Mouse (Mus musculus) CH12.LX (cell line): ENCODE data around the gene Hist1h2bc. TPM values are rescaled to one million over a fixed set of nuclear protein-coding genes. Genes with fewer than 3 reads are reported as not detected.
A peak's percentile ranks its signal among the peaks of the same experiment; 100 is the strongest.

Experiments
- DNase-seq: peaks from one replicate; pipeline ENCODE4 v3.0.0-alpha.2; 2013; ENCODE audit errors: extremely low read depth
- H3K27ac ChIP-seq: 2 replicates; pipeline ENCODE4 v1.5.1; 2012; ENCODE audit warnings: low read depth, mild to moderate bottlenecking, control low read depth, moderate library complexity; ENCODE audit not compliant: insufficient read depth
- H3K27me3 ChIP-seq: replicated peaks from 2 replicates; pipeline ENCODE3; 2012; ENCODE audit warnings: inconsistent platforms
- H3K36me3 ChIP-seq, 2 experiments: replicated peaks in 1 of 2; 2 replicates each; pipeline versions ENCODE3 to v1.6.1; 2012; ENCODE audit warnings: inconsistent platforms in 1 of 2, low read length in 1 of 2, mild to moderate bottlenecking in 1 of 2, mixed read lengths in 1 of 2, moderate library complexity in 1 of 2; ENCODE audit not compliant: control insufficient read depth in 1 of 2, insufficient read depth in 1 of 2
- H3K4me1 ChIP-seq, 2 experiments: 2 replicates each; pipeline ENCODE4 v1.6.1; 2012; ENCODE audit warnings: inconsistent platforms in 1 of 2, moderate library complexity in 1 of 2; ENCODE audit not compliant: insufficient read depth in 2 of 2, control insufficient read depth in 1 of 2
- H3K4me2 ChIP-seq: 2 replicates; pipeline ENCODE4 v1.6.1; 2012; ENCODE audit warnings: low read depth, mild to moderate bottlenecking, control low read depth; ENCODE audit not compliant: poor library complexity, insufficient read depth, severe bottlenecking
- H3K4me3 ChIP-seq, 3 experiments: fragments of 150-350 bp in 1 of 3; sonication (generic) in 1 of 3; replicated peaks in 1 of 3; 2 replicates each; pipeline versions ENCODE3 to v1.5.1; 2011 to 2012; ENCODE audit warnings: low read depth in 2 of 3, low read length in 2 of 3, mild to moderate bottlenecking in 2 of 3, moderate library complexity in 2 of 3, control low read depth in 1 of 3, improper control_type of control experiment in 1 of 3, inconsistent platforms in 1 of 3, mixed read lengths in 1 of 3; ENCODE audit not compliant: poor library complexity in 1 of 3
- H3K79me2 ChIP-seq: replicated peaks from 2 replicates; pipeline ENCODE4 v1.6.1; 2012; ENCODE audit warnings: mild to moderate bottlenecking, moderate library complexity; ENCODE audit not compliant: control insufficient read depth, poor library complexity, insufficient read depth, severe bottlenecking; ENCODE audit errors: extremely low read depth
- H3K9ac ChIP-seq: 2 replicates; pipeline ENCODE4 v1.6.1; 2012; ENCODE audit warnings: low read depth, mild to moderate bottlenecking, control low read depth, moderate library complexity; ENCODE audit not compliant: insufficient read depth
- H3K9me3 ChIP-seq: replicated peaks from 2 replicates; pipeline ENCODE3; 2012; ENCODE audit warnings: low read length, inconsistent platforms, mixed read lengths
- CHD2 ChIP-seq: IDR thresholded peaks from 2 replicates; pipeline ENCODE4 v1.6.1; 2011; ENCODE audit warnings: low read length, improper control_type of control experiment
- ELF1 ChIP-seq: IDR thresholded peaks from 2 replicates; pipeline ENCODE4 v1.6.1; 2014; ENCODE audit warnings: low read depth, mild to moderate bottlenecking, inconsistent platforms, low read length, improper control_type of control experiment
- ETS1 ChIP-seq: conservative IDR thresholded peaks from 2 replicates; pipeline ENCODE4 v1.6.1; 2012; ENCODE audit warnings: low read depth, mild to moderate bottlenecking, inconsistent platforms, low read length, improper control_type of control experiment, moderate library complexity
- HCFC1 ChIP-seq: IDR thresholded peaks from 2 replicates; pipeline ENCODE4 v1.6.1; 2012; ENCODE audit warnings: low read depth, mild to moderate bottlenecking, inconsistent platforms, low read length, improper control_type of control experiment
- JUND ChIP-seq: conservative IDR thresholded peaks from 2 replicates; pipeline ENCODE4 v1.6.1; 2011; ENCODE audit warnings: low read depth, low read length, improper control_type of control experiment
- KAT2A ChIP-seq: IDR thresholded peaks from 2 replicates; pipeline ENCODE4 v1.6.1; 2012; ENCODE audit warnings: low read length, improper control_type of control experiment, inconsistent platforms; ENCODE audit not compliant: insufficient replicate concordance
- MAFK ChIP-seq: IDR thresholded peaks from 2 replicates; pipeline ENCODE4 v1.6.1; 2011; ENCODE audit warnings: low read length, improper control_type of control experiment; ENCODE audit not compliant: insufficient replicate concordance
- MAX ChIP-seq: IDR thresholded peaks from 2 replicates; pipeline ENCODE4 v1.6.1; 2011; ENCODE audit warnings: low read length, improper control_type of control experiment
- MAZ ChIP-seq: IDR thresholded peaks from 2 replicates; pipeline ENCODE4 v1.6.1; 2012; ENCODE audit warnings: low read depth, mild to moderate bottlenecking, inconsistent platforms, low read length, improper control_type of control experiment, moderate library complexity
- MEF2A ChIP-seq: IDR thresholded peaks from 2 replicates; pipeline ENCODE4 v1.6.1; 2014; ENCODE audit warnings: low read depth, mild to moderate bottlenecking, inconsistent platforms, low read length, improper control_type of control experiment, borderline replicate concordance
- NELFE ChIP-seq: IDR thresholded peaks from 2 replicates; pipeline ENCODE4 v1.6.1; 2011; ENCODE audit warnings: low read depth, low read length, improper control_type of control experiment
- NRF1 ChIP-seq: IDR thresholded peaks from 2 replicates; pipeline ENCODE4 v1.6.1; 2014; ENCODE audit warnings: low read depth, mild to moderate bottlenecking, inconsistent platforms, low read length, improper control_type of control experiment, moderate library complexity
- PAX5 ChIP-seq: IDR thresholded peaks from 2 replicates; pipeline ENCODE4 v1.6.1; 2012; ENCODE audit warnings: low read length, inconsistent platforms, mixed read lengths
- POLR2AphosphoS2 ChIP-seq: IDR thresholded peaks from 2 replicates; pipeline ENCODE4 v1.6.1; 2011; ENCODE audit warnings: low read depth, low read length, improper control_type of control experiment
- RAD21 ChIP-seq: IDR thresholded peaks from 2 replicates; pipeline ENCODE4 v1.6.1; 2011; ENCODE audit warnings: low read depth, mild to moderate bottlenecking, low read length, improper control_type of control experiment, moderate library complexity
- SMC3 ChIP-seq: IDR thresholded peaks from 2 replicates; pipeline ENCODE4 v1.6.1; 2011; ENCODE audit warnings: low read depth, low read length, improper control_type of control experiment
- TBP ChIP-seq: conservative IDR thresholded peaks from 2 replicates; pipeline ENCODE4 v1.6.1; 2011; ENCODE audit warnings: low read depth, low read length, improper control_type of control experiment
- TCF12 ChIP-seq: IDR thresholded peaks from 2 replicates; pipeline ENCODE4 v1.6.1; 2014; ENCODE audit warnings: low read depth, mild to moderate bottlenecking, inconsistent platforms, low read length, improper control_type of control experiment
- UBTF ChIP-seq: IDR thresholded peaks from 2 replicates; pipeline ENCODE4 v1.6.1; 2012; ENCODE audit warnings: low read depth, mild to moderate bottlenecking, inconsistent platforms, low read length, improper control_type of control experiment, moderate library complexity
- USF1 ChIP-seq: IDR thresholded peaks from 2 replicates; pipeline ENCODE4 v1.6.1; 2014; ENCODE audit warnings: low read depth, mild to moderate bottlenecking, inconsistent platforms, low read length, improper control_type of control experiment
- USF2 ChIP-seq: conservative IDR thresholded peaks from 2 replicates; pipeline ENCODE4 v1.6.1; 2011; ENCODE audit warnings: low read depth, low read length, improper control_type of control experiment
- ZKSCAN1 ChIP-seq: IDR thresholded peaks from 2 replicates; pipeline ENCODE4 v1.6.1; 2012; ENCODE audit warnings: low read depth, inconsistent platforms, low read length, improper control_type of control experiment, borderline replicate concordance
- ZNF384 ChIP-seq: IDR thresholded peaks from 2 replicates; pipeline ENCODE4 v1.6.1; 2012; ENCODE audit warnings: low read depth, low read length, improper control_type of control experiment, inconsistent platforms
- dilution Hi-C: fragments of 300-500 bp; cut with MboI; formaldehyde crosslinking; loops from 2 replicates; pipeline ENCODE4 v1.14.3; 2020; ENCODE audit warnings: low sequenced_read_pairs; ENCODE audit not compliant: extremely low pct_unique_long_range_greater_than_20kb, extremely low pct_ligation_motif_present
- in situ Hi-C: fragments of 300-500 bp; cut with MboI; formaldehyde crosslinking; loops from 3 replicates; pipeline ENCODE4 v1.14.3; 2019; ENCODE audit warnings: low sequenced_read_pairs, low pct_ligation_motif_present, low pct_unique_long_range_greater_than_20kb, mixed read lengths
- polyA plus RNA-seq: library from polyadenylated mRNA; unstranded; fragments of >175 nt; gene quantifications from 2 replicates; pipeline ENCODE4 v1.2.1, GENCODE M21; 2012; ENCODE audit warnings: low read depth; ENCODE audit not compliant: insufficient read length
- total RNA-seq, 2 experiments: library from RNA; depleted of rRNA; stranded (reverse); fragments of 300-350 nt in 1 of 2; fragments of >200 nt in 1 of 2; gene quantifications; 2 replicates each; pipeline ENCODE4 v1.2.3; 2012 to 2014

Gene Hist1h2bc
- total and polyA plus RNA-seq, 3 experiments = 2.2 to 436 (median 17.4) TPM

GRCm38 (mm10) chr13:23732156-23732804 lies 48.3 kb downstream of the Hist1h2bc start (continued):
- no peak for TF ChIP-seq CHD2
- TF ChIP-seq RAD21 = peak; percentile 95
- no peak for TF ChIP-seq USF2
- TF ChIP-seq MEF2A = no peak
- TF ChIP-seq ZNF384 = no peak
- no peak for TF ChIP-seq NELFE
- no peak for TF ChIP-seq ZKSCAN1
- TF ChIP-seq MAZ = no peak
- TF ChIP-seq PAX5 = no peak
- no peak for TF ChIP-seq USF1
- no peak for TF ChIP-seq POLR2AphosphoS2
- no peak for TF ChIP-seq KAT2A
- 0 out of 2 replicates have a peak, but pooled peaks have one; percentile 38 for TF ChIP-seq JUND

GRCm38 (mm10) chr13:23737091-23737490 lies 53.1 kb downstream of the Hist1h2bc start:
- dilution Hi-C loops = no loop called here
- in situ Hi-C loops = loop anchor here (5.0 kb wide), 1 partner anchor 35 kb away; no protein-coding TSS in a partner anchor
- Histone ChIP-seq H3K27ac (no peak overlapping the region), H3K9me3 (no peaks in the 10 kb centered on the region), H3K4me2 (no peak overlapping the region), H3K36me3 (no peaks in the 10 kb centered on the region), H3K4me1 (peaks cover 0 to 12% of the 10 kb centered on the region in 2 experiments; a peak in 2 of 4 replicates), H3K27me3 (no peaks in the 10 kb centered on the region), H3K9ac (no peak overlapping the region), H3K4me3 (no peak overlapping the region), H3K79me2 (no peaks in the 10 kb centered on the region)
- TF ChIP-seq ETS1 (no peak), NRF1 (no peak), ZKSCAN1 (no peak), TBP (no peak), MAX (no peak), POLR2AphosphoS2 (no peak), HCFC1 (no peak), ELF1 (no peak), MAFK (no peak), CHD2 (no peak), RAD21 (no peak), SMC3 (no peak), UBTF (no peak), TCF12 (no peak), ZNF384 (no peak), MEF2A (no peak), USF2 (no peak), USF1 (no peak)
- no peak for DNase-seq
